Mouse (Mus musculus) right cerebral cortex, postnatal 10 days (tissue): ENCODE results near the gene Dennd1a.

Source experiments
- DNase-seq, 2 experiments: peaks; one replicate each; pipeline ENCODE4 v3.0.0; 2021; ENCODE audit warnings: low spot score in 2 of 2

Dennd1a gene

GRCm38 (mm10) chr2:38164326-38165035, 122.7 kb downstream of the Dennd1a start:
- no peak for DNase-seq

- no peak for DNase-seq
Measured at GRCm38 (mm10) chr2:38162486-38162885, 124.7 kb downstream of the Dennd1a start.

- no peak for DNase-seq
Measured at GRCm38 (mm10) chr2:38161484-38161883, 125.7 kb downstream of the Dennd1a start.

- no peak for DNase-seq
Measured at GRCm38 (mm10) chr2:38159736-38160135, 127.5 kb downstream of the Dennd1a start.

GRCm38 (mm10) chr2:38157002-38157401, 130.2 kb downstream of the Dennd1a start:
- DNase-seq: no peak

- no peak for DNase-seq
Measured at GRCm38 (mm10) chr2:38156001-38156400, 131.2 kb downstream of the Dennd1a start.

- no peak for DNase-seq
Measured at GRCm38 (mm10) chr2:38144831-38145230, 142.4 kb downstream of the Dennd1a start.

- DNase-seq: no peak
Measured at GRCm38 (mm10) chr2:38144067-38144779, 143.0 kb downstream of the Dennd1a start.

GRCm38 (mm10) chr2:38142905-38143304, 144.3 kb downstream of the Dennd1a start:
- no peak for DNase-seq

- DNase-seq: no peak
Measured at GRCm38 (mm10) chr2:38142210-38142609, 145.0 kb downstream of the Dennd1a start.

- no peak for DNase-seq
Measured at GRCm38 (mm10) chr2:38139536-38139935, 147.7 kb downstream of the Dennd1a start.

- DNase-seq: peak; percentile 29 to 43
Measured at GRCm38 (mm10) chr2:38137086-38137485, 150.1 kb downstream of the Dennd1a start.

- DNase-seq: peak; percentile 33
Measured at GRCm38 (mm10) chr2:38135427-38135826, 151.8 kb downstream of the Dennd1a start.

GRCm38 (mm10) chr2:38133036-38133825, 154.0 kb downstream of the Dennd1a start:
- peak in 1 of 2 experiments; percentile 46 for DNase-seq

- no peak for DNase-seq
Measured at GRCm38 (mm10) chr2:38132233-38132822, 154.9 kb downstream of the Dennd1a start.

- DNase-seq: no peak
Measured at GRCm38 (mm10) chr2:38131538-38131937, 155.7 kb downstream of the Dennd1a start.

- no peak for DNase-seq
Measured at GRCm38 (mm10) chr2:38129961-38130802, 157.0 kb downstream of the Dennd1a start.

GRCm38 (mm10) chr2:38126383-38126732, 160.8 kb downstream of the Dennd1a start:
- DNase-seq: no peak

- no peak for DNase-seq
Measured at GRCm38 (mm10) chr2:38125671-38126382, 161.4 kb downstream of the Dennd1a start.

- DNase-seq: no peak
Measured at GRCm38 (mm10) chr2:38124727-38125126, 162.5 kb downstream of the Dennd1a start.

GRCm38 (mm10) chr2:38115000-38115399, 172.2 kb downstream of the Dennd1a start:
- DNase-seq: no peak
